Mouse (Mus musculus) limb, embryonic 11.5 days (tissue): ENCODE measurements around the gene Acot4. TPM values are rescaled to one million over a fixed set of nuclear protein-coding genes. Genes with fewer than 3 reads are reported as not detected.
"Not testable (repeated sequence)": the region's sequence is repeated elsewhere in the genome, so short reads cannot be mapped to it uniquely, and the experiment has no call there.

Source experiments
- ATAC-seq: fragments of 200-750 bp; cut with Nextera tagmentation; 2 replicates; pipeline ENCODE4 v1.8.0; 2017; ENCODE audit warnings: low read depth; ENCODE audit not compliant: insufficient number of reproducible peaks, low FRiP score, low TSS enrichment
- DNase-seq: peaks from one replicate; pipeline ENCODE4 v3.0.0-alpha.2; 2015; ENCODE audit warnings: low spot score
- H3K27ac ChIP-seq: fragments of 300-500 bp; sonication (generic); replicated peaks from 2 replicates; pipeline ENCODE4 v1.5.1; 2014; ENCODE audit warnings: low read depth, mild to moderate bottlenecking, low read length
- H3K27me3 ChIP-seq: fragments of 300-500 bp; sonication (generic); 2 replicates; pipeline ENCODE4 v1.6.1; 2014; ENCODE audit warnings: mild to moderate bottlenecking, low read length, mixed read lengths; ENCODE audit not compliant: control insufficient read depth, insufficient read depth
- H3K36me3 ChIP-seq: fragments of 300-500 bp; sonication (generic); 2 replicates; pipeline ENCODE4 v1.6.1; 2014; ENCODE audit warnings: mild to moderate bottlenecking, low read length, moderate library complexity, mixed read lengths; ENCODE audit not compliant: control insufficient read depth, insufficient read depth
- H3K4me1 ChIP-seq: fragments of 300-500 bp; sonication (generic); 2 replicates; pipeline ENCODE4 v1.6.1; 2014; ENCODE audit warnings: low read length, mixed read lengths; ENCODE audit not compliant: control insufficient read depth, insufficient read depth
- H3K4me2 ChIP-seq: fragments of 300-500 bp; sonication (generic); 2 replicates; pipeline ENCODE4 v1.6.1; 2014; ENCODE audit warnings: low read depth, mild to moderate bottlenecking, moderate library complexity; ENCODE audit not compliant: severe bottlenecking
- H3K4me3 ChIP-seq: fragments of 300-500 bp; sonication (generic); 2 replicates; pipeline ENCODE4 v1.5.1; 2014; ENCODE audit warnings: low read depth, low read length
- H3K9ac ChIP-seq: fragments of 300-500 bp; sonication (generic); 2 replicates; pipeline ENCODE4 v1.6.1; 2014; ENCODE audit warnings: mild to moderate bottlenecking, low read length
- H3K9me3 ChIP-seq: fragments of 300-500 bp; sonication (generic); 2 replicates; pipeline ENCODE4 v1.6.1; 2016; ENCODE audit warnings: low read length; ENCODE audit not compliant: control insufficient read depth
- WGBS: fragments of 180-500 bp; shearing (Covaris S2); extraction: QIAGEN DNeasy Blood & Tissue Kit; methylation state at CpG from one replicate; pipeline ENCODE4 v1.1.7; 2014; 5-methylcytosine and 5-hydroxymethylcytosine counted together
- polyA plus RNA-seq: library from polyadenylated mRNA; unstranded; fragments of >200 nt; fragmentation: Nextera tagmentation; extraction: Ambion mirVana; gene quantifications from 2 replicates; pipeline ENCODE4 v1.2.1, GENCODE M21; 2014

Gene Acot4
- polyA plus RNA-seq = 0.08 and 0.10 TPM in 2 replicates

DNA sequence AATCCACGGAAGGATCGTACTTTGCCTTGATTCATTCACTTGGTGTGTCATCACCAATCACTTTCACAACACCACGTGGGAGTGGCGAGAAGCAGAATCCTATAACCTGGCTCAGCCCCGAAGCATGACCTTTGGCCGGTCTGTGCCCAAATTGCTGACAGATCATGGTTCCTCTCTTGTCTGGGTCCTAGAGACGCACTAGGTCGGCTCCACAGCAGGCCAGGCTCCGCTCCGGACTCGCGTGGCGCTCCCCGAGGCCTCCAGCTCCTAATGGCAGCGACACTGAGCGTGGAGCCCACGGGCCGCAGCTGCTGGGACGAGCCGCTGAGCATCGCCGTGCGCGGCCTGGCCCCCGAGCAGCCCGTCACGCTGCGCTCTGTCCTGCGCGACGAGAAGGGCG is at the start of gene Acot4:
Gene Acot4, plus strand, starts transcription at position 139 of the 400 bp plus-strand sequence.
- H3K4me1 ChIP-seq, H3K36me3 ChIP-seq, H3K27ac ChIP-seq, H3K27me3 ChIP-seq, ATAC-seq, H3K9me3 ChIP-seq: not testable (repeated sequence)
- Histone ChIP-seq H3K9ac (peak within 1 kb of the TSS; percentile 52), H3K4me2 (peak within 1 kb of the TSS; percentile 65), H3K4me3 (peak within 1 kb of the TSS; percentile 40)
- WGBS = 14% methylated on average over 17 of the region's 32 CpGs
- DNase-seq = peak; percentile 44

DNA sequence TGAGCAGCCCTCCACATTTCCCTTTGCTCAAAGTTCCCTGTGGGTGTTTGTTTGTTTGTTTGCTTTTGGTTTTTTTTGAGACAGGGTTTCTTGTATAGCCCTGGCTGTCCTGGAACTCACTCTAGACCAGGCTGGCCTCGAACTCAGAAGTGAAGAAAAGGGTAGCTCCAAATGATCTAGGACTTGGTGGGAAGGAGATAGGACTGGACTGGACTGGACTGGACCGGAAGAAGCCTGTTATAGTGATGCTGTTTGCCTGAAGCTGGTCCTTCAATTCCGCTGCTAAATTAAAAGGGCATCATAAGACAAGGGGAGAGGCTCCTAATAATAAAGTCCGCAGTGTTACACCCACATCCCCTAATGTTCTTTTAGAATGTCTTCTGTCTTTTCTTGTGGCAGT is 49.7 kb upstream of the Acot4 start:
- ATAC-seq = no peak

DNA sequence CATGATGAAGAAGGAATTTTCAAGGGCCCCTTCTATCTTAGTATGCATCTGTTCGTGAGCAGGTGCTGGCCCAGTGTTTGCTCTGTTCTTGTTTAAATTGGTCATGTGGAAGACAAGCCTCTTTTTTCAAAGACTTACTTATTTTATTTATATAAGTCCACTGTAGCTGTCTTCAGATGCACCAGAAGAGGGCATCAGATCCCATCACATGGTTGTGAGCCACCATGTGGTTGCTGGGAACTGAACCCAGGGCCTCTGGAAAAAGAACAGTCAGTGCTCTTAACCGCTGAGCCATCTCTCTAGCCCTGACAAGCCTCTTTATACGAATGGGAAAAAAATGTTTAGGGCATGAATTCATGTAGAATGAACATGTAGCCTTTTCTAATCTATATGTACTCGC is 48.8 kb upstream of the Acot4 start:
- Histone ChIP-seq H3K4me2 (no peak overlapping the region), H3K36me3 (no peaks in the 10 kb centered on the region), H3K4me3 (no peak overlapping the region), H3K4me1 (no peaks in the 10 kb centered on the region), H3K27ac (no peak overlapping the region), H3K9me3 (no peaks in the 10 kb centered on the region), H3K9ac (no peak overlapping the region), H3K27me3 (no peaks in the 10 kb centered on the region)
- DNase-seq (no peak), ATAC-seq (no peak)
- WGBS = 96% methylated on average over 4 of the region's 4 CpGs

More for the DNA sequence above, 49.7 kb upstream of the Acot4 start:
- Histone ChIP-seq H3K27me3 (no peaks in the 10 kb centered on the region), H3K36me3 (no peaks in the 10 kb centered on the region), H3K4me3 (peak overlapping the region; percentile 55), H3K4me1 (no peaks in the 10 kb centered on the region), H3K9me3 (no peaks in the 10 kb centered on the region), H3K4me2 (peak overlapping the region; percentile 47), H3K9ac (peak overlapping the region; percentile 73), H3K27ac (no peak overlapping the region)
- no peak for DNase-seq
- WGBS = 75% methylated on average over 4 of the region's 4 CpGs

DNA sequence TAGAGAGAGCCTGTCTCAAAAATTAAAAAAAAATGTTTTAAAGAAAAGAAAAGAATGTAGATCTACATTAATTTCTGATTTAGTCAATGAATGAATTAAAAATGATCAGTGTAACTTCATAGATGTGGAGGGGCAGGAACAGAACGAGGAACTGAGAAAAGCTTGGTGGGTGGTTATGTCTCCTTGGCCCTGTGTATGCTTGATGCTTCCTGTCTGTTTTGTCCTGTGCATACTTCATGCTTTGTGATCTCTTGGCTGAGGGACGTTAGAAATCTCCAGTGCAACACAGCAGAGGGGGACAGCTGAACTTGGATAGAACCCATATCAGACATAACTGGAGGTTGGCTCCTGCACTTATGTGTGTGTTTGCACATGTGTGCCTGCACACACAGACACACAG is 41.0 kb upstream of the Acot4 start:
- H3K4me1 ChIP-seq = no peaks in the 10 kb centered on the region
- H3K27ac ChIP-seq = no peak overlapping the region
- no peak for ATAC-seq
- WGBS = 84% methylated on average over 2 of the region's 2 CpGs
- H3K9me3 ChIP-seq = no peaks in the 10 kb centered on the region
- DNase-seq = no peak
- H3K9ac ChIP-seq = no peak overlapping the region
- no peak overlapping the region for H3K4me2 ChIP-seq
- peaks cover 2% of the 10 kb centered on the region; the same call in 1 of the 2 replicates for H3K36me3 ChIP-seq
- no peaks in the 10 kb centered on the region for H3K27me3 ChIP-seq
- no peak overlapping the region for H3K4me3 ChIP-seq

DNA sequence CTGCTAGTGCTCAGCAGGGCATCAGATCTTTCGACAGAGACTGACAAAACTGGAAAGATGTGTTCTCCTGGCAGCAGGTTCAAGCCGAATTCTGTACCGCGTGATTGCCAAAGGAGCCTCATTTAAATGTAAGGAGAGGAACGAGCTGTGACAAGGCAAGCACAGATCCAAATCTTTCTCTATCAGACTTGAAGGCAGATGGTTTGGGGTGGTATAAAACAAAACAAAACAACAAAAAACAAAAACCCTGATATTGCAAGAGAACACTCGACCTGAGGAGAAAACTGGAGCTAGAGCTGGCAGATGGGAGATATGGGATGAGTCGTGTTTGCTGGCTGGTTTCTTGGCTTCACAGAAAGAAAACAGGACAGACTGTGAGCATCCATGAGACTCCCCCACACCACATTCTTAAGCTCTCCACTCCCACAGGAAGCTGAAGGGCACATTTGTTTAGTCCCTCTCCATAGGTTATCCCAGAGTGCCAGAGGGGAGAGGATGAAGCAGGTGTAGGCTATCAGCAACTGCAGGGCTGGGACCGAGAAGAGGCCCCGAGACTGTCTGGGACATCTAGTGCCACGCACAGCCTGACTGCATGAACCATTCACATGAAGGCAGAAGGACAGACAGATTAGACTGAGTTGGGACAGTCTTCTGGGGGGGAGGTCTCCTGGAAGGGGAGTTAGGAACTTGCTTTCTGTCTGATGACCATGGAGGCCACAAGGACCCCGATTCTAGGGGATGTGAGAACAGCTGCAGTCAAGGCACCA is 39.7 kb upstream of the Acot4 start:
- H3K36me3 ChIP-seq = peaks cover 2% of the 10 kb centered on the region; the same call in 1 of the 2 replicates
- H3K9me3 ChIP-seq = no peaks in the 10 kb centered on the region
- DNase-seq (no peak), ATAC-seq (no peak)
- no peak overlapping the region for H3K9ac ChIP-seq
- H3K4me1 ChIP-seq = no peaks in the 10 kb centered on the region
- no peak overlapping the region for H3K4me2 ChIP-seq
- 66% methylated on average over 11 of the region's 11 CpGs for WGBS
- H3K27ac ChIP-seq = no peak overlapping the region
- no peaks in the 10 kb centered on the region for H3K27me3 ChIP-seq
- H3K4me3 ChIP-seq = no peak overlapping the region

DNA sequence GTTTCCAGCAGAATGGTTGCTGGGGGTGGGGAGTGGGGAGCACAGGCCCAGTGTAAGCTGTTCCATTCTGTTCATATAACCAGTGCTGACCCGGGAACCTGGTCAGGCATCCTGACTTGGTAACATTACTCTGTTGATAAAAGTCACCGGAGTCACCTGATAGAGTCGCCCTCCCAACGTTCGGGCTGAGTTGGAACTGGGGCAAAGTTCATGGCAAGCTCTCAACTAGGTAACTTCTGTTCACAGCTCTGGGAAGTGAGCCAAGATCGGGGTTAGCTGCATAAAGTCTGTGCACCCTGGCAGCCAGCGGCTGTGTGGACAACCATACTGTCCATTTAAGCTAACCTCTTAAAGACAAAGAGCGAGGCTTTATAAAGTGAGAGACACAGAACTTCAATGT is 38.9 kb upstream of the Acot4 start:
- not testable (repeated sequence) for H3K4me3 ChIP-seq, H3K27me3 ChIP-seq, H3K4me1 ChIP-seq, H3K36me3 ChIP-seq, DNase-seq, H3K4me2 ChIP-seq, H3K27ac ChIP-seq, ATAC-seq, H3K9ac ChIP-seq, H3K9me3 ChIP-seq
- WGBS = 83% methylated on average over 8 of the region's 8 CpGs

DNA sequence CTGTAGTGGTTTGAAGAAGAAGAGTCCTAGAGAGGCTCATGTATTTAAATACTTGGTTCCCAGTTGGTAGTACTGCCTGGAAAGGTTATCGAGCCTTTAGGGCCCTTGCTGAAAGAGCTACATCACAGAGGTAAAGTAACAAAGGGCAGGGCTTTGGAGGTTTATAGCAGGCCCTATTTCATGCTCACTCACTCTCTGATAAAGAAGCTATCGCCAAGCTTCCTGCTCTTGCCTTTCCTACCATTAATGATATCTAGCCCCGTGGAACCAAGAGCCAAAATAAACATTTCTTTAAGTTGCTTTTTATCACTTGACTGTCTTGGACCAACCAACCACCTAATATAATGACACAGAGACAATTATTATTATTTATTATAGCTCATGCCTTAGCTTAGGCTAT is 37.8 kb upstream of the Acot4 start:
- Histone ChIP-seq H3K9me3 (no peaks in the 10 kb centered on the region), H3K4me2 (no peak overlapping the region), H3K27me3 (no peaks in the 10 kb centered on the region), H3K4me1 (no peaks in the 10 kb centered on the region), H3K9ac (no peak overlapping the region), H3K36me3 (no peaks in the 10 kb centered on the region; the same call in 1 of the 2 replicates), H3K4me3 (no peak overlapping the region), H3K27ac (no peak overlapping the region)
- DNase-seq (no peak), ATAC-seq (no peak)
- WGBS = 73% methylated on average over 3 of the region's 3 CpGs

DNA sequence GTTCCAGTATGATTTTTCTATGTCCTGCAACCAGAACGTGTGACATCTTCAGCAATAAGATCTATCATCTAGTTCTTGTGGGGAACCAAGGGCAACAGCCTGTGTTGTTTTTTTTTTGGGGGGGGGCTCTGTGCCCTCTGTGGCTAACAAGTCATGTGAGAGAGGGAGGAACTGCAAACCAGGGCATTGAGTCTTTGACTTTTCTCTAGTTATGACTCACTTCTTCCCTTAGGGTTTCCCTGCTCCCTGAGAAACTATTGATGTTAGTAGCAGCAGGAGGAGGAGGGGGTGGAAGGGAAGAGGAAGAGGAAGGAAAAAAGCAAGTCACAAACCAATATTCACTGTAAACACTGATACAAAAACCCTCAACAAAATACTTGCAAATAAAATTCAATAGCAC is 34.3 kb upstream of the Acot4 start:
- no peak overlapping the region for H3K4me3 ChIP-seq
- no peaks in the 10 kb centered on the region for H3K27me3 ChIP-seq
- no peak overlapping the region for H3K27ac ChIP-seq
- DNase-seq (no peak), ATAC-seq (no peak)
- 89% methylated on average over 1 of the region's 1 CpGs for WGBS
- H3K4me1 ChIP-seq = no peaks in the 10 kb centered on the region
- H3K4me2 ChIP-seq = no peak overlapping the region
- H3K36me3 ChIP-seq = no peaks in the 10 kb centered on the region
- H3K9ac ChIP-seq = no peak overlapping the region
- H3K9me3 ChIP-seq = no peaks in the 10 kb centered on the region

DNA sequence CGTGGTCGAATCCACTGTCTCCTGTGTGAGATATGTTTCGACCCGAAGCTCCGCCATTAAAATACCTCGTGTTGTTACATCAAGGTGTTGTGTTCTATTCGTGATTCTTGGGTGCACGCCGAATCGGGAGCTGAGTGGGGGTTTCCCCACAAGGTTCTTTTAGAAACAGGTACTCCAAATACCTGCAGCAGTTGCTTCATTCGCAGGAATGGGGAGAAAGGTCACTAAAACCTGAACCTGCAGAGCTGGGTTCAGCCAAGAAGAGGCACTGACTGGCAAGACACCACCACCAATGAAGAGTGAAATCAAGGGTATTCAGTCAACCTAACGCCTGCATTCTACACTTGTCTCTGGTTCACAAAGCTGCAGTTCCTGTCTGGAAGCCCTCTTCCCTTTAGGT is 29.9 kb upstream of the Acot4 start:
- WGBS = 94% methylated on average over 11 of the region's 12 CpGs

More for the DNA sequence above, 29.9 kb upstream of the Acot4 start:
- Histone ChIP-seq H3K4me3 (no peak overlapping the region), H3K36me3 (no peaks in the 10 kb centered on the region), H3K9ac (no peak overlapping the region), H3K4me2 (no peak overlapping the region), H3K9me3 (no peaks in the 10 kb centered on the region), H3K4me1 (peaks cover 3% of the 10 kb centered on the region; the same call in 1 of the 2 replicates), H3K27ac (no peak overlapping the region), H3K27me3 (no peaks in the 10 kb centered on the region)
- DNase-seq = no peak
- ATAC-seq = no peak
